Mouse (Mus musculus): ENCODE data around the gene Ace3. TPM values are rescaled to one million over a fixed set of nuclear protein-coding genes. Genes with fewer than 3 reads are reported as not detected.

Gene Ace3
- total and polyA plus RNA-seq, 3 experiments, result not detected

GRCm38 (mm10) chr11:106044349-106044748 is 49.9 kb downstream of the Ace3 start:
- DNase-seq, result no peak

- DNase-seq, result no peak
These were observed 50.8 kb downstream of the Ace3 start for GRCm38 (mm10) chr11:106045256-106045655.

- DNase-seq, result no peak
These were observed 51.3 kb downstream of the Ace3 start for GRCm38 (mm10) chr11:106045780-106046179.

- DNase-seq, result no peak
These were observed 52.1 kb downstream of the Ace3 start for GRCm38 (mm10) chr11:106046584-106046983.

GRCm38 (mm10) chr11:106053921-106054320 is 59.4 kb downstream of the Ace3 start:
- no peak for DNase-seq

- DNase-seq, result no peak
These were observed 60.1 kb downstream of the Ace3 start for GRCm38 (mm10) chr11:106054600-106054999.

Other genes starting within 250 kb of the Ace3 start
- 100 to 1,000 TPM; 103 to 236 TPM for gene Cyb561, start 41.3 kb upstream of the Ace3 start, total RNA-seq (2021)
- gene Cyb561, start 41.3 kb upstream of the Ace3 start, polyA plus RNA-seq (2012; rRNA removed), result 127 and 140 TPM in 2 replicates
- gene Ace, start 26.7 kb upstream of the Ace3 start, total RNA-seq (2021), result 10 to 100 TPM in 1 of 2 experiments, 1 to 10 TPM in 1; 9.3 to 15.9 TPM
- gene Ace, start 26.7 kb upstream of the Ace3 start, polyA plus RNA-seq (2012; rRNA removed), result 8.3 and 11.8 TPM in 2 replicates
- gene Kcnh6, start 13.4 kb downstream of the Ace3 start, total RNA-seq (2021), result under 1 TPM; 0.07 to 0.14 TPM
- 0.46 and 0.48 TPM in 2 replicates for gene Kcnh6, start 13.4 kb downstream of the Ace3 start, polyA plus RNA-seq (2012; rRNA removed)
- gene Dcaf7, start 42.2 kb downstream of the Ace3 start, total RNA-seq (2021), result 10 to 100 TPM; 39.6 to 57.8 TPM
- gene Dcaf7, start 42.2 kb downstream of the Ace3 start, polyA plus RNA-seq (2012; rRNA removed), result 80.6 and 81.8 TPM in 2 replicates
- 10 to 100 TPM; 25.8 to 37.8 TPM for gene Taco1, start 71.4 kb downstream of the Ace3 start, total RNA-seq (2021)
- 17.4 and 17.5 TPM in 2 replicates for gene Taco1, start 71.4 kb downstream of the Ace3 start, polyA plus RNA-seq (2012; rRNA removed)
- 10 to 100 TPM; 32.0 to 39.7 TPM for gene Map3k3, start 89.9 kb downstream of the Ace3 start, total RNA-seq (2021)
- gene Map3k3, start 89.9 kb downstream of the Ace3 start, polyA plus RNA-seq (2012; rRNA removed), result 19.9 and 20.8 TPM in 2 replicates
- gene Gm10840, start 166.2 kb downstream of the Ace3 start, total RNA-seq (2021), result not detected
- gene Gm10840, start 166.2 kb downstream of the Ace3 start, polyA plus RNA-seq (2012; rRNA removed), result not detected in 2 replicates
- gene Limd2, start 166.2 kb downstream of the Ace3 start, total RNA-seq (2021), result 10 to 100 TPM in 1 of 2 experiments, 1 to 10 TPM in 1; 9.5 to 17.1 TPM
- gene Limd2, start 166.2 kb downstream of the Ace3 start, polyA plus RNA-seq (2012; rRNA removed), result 18.1 and 20.0 TPM in 2 replicates
- 10 to 100 TPM; 14.9 to 16.1 TPM for gene Strada, start 207.5 kb downstream of the Ace3 start, total RNA-seq (2021)
- 18.8 and 20.6 TPM in 2 replicates for gene Strada, start 207.5 kb downstream of the Ace3 start, polyA plus RNA-seq (2012; rRNA removed)
- gene Ccdc47, start 221.7 kb downstream of the Ace3 start, total RNA-seq (2021), result 100 to 1,000 TPM; 104 to 112 TPM
- gene Ccdc47, start 221.7 kb downstream of the Ace3 start, polyA plus RNA-seq (2012; rRNA removed), result 5.6 and 9.5 TPM in 2 replicates
- 10 to 100 TPM; 46.6 to 51.0 TPM for gene Ddx42, start 222.3 kb downstream of the Ace3 start, total RNA-seq (2021)
- gene Ddx42, start 222.3 kb downstream of the Ace3 start, polyA plus RNA-seq (2012; rRNA removed), result 7.0 and 9.2 TPM in 2 replicates